Mouse (Mus musculus): ENCODE data around the gene Angptl7.

Gene Angptl7

DNA sequence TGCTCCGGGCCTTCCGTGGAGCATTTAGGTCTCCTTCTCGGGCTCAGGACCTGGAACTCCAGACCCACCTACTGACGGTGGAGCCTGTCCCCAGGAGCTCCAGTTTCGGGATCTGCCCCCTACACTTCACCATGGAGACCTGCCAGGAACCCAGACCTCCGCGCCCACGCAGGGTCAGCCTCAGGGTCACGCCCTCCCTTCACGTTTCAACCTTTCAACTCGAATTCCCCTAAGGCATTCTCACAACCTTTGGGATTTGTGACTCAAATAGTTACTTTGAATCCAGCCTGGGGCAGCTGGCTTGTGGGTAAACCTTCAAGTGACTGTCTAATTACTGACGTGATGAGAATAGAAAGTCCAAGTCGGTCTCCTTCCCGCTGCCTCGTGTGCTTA, 51.4 kb downstream of the Angptl7 start:
- peak; percentile 33 for DNase-seq (ENCODE audit: low spot score)

DNA sequence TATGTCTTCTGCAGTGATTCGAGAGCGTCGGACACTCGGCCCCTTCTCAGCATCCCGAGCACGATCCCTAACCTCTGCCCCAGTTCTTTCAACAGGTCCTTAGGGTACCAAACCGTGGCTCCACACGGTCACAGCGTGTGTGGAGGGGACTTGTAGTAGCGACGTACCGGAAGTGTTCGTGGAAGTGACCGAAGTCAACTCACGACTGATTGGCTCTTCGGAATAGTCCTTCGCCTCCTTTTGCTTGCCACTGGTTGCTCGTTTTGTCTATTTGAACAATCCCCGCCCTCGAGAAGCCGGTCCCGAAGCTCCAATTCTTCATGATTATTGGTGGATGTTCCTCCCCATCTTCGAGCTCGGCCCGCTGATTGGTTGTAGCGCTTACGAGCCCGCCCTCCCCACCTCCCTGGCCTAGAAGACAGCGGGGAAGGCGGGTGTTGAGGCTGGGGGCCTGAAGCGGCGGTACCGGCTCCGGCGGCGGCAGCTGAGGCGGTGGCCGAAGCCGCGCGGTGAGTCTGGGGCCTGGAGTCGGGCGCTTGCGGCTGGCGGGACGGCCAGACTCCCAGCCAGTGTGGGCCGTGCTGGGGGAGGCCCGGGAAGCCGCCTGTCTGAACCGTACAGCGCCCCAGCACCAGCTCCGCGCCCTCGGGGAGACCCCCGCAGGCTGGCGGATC, 51.9 kb downstream of the Angptl7 start, which contains the start of gene Mtor:
TSS of gene Mtor (plus strand) at position 433 of the 674 bp plus-strand sequence.
- peak; percentile 96 for DNase-seq (ENCODE audit: low spot score)
